Mouse (Mus musculus) heart, adult 9 months (tissue): ENCODE results near the gene Meox2.
"Not testable (repeated sequence)": the region's sequence is repeated elsewhere in the genome, so short reads cannot be mapped to it uniquely, and the experiment has no call there.

Source experiments
- DNase-seq, 2 experiments: peaks; one replicate each; pipeline ENCODE4 v3.0.0; 2022; ENCODE audit warnings: low spot score in 2 of 2

Gene Meox2

DNA sequence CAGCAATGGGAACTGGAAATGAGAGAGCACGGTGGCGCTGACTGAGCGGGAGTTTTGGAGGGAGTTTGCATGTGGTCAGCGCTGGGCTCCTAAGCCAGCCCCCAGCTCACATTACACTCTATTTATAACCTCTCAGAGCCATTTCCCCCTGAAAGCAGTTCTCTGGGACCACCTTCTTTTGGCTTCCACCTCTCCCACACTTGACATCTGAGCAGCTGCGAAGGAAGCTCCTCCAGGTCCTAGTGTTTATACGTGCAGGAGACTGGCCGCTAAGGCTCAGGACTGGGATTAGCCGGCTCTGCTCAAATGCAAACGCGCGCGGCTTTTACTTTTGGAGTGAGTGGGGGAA lies at the start of gene Meox2:
Meox2 (plus strand) TSS at position 151 of the 349 bp plus-strand sequence.
- DNase-seq: peak; percentile 76 to 88

DNA sequence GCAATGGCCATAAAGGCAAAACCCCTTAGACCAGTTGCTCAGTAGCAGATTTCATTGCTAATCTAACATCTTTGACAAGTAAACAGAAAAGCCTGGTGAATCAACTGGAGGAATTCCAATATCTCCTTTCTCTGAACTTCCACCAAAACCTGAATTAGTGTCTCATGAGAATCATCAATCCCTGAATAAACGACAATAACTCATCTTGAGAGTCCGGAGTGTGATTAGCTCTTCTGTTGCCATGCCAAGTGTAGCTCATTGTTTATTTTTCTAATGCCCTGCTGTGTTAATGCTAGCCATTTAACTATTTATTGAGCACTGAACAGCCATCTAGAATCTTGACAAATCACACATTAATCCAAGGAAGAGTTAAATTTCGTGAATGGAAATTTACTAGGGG lies 35.7 kb upstream of the Meox2 start:
- DNase-seq: no peak

DNA sequence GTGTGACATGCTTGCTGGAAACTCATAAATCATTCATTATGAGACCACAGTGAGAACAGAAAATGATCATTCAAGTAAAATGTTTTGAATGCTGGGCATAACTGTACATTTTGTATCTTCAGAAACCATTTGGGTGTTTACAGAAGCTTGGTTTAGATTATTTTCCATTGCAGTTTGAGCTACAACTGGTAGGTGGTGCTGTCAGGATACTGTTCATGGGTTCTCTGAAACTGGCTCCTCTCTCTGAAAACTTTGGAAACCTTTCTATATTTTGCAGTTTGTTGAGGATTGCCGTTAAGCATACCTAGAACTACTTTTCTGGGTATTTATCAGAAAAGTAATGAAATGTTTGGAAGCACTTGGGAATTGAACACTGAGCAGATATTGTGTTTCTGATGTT lies 31.0 kb upstream of the Meox2 start:
- peak in 1 of 2 experiments; percentile 11 for DNase-seq

DNA sequence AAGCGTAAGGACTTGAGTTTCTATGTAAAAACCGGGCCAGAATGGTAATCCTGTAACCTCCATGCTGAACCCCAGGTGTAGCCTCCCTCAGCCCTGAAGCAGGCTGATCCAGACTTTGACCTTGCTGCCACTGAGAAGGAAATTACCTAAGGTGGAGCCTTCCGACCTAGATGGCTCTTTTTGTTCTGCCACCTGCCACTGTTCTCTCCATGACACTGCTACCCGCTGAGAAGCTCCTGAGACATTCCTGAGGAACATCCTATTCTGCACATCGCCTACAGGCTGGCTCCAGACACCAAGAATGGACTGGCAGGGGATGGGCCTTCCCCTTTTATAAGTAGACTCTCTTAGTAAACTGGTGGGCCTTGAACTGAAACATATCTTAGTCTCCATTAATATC lies 28.3 kb upstream of the Meox2 start:
- not testable (repeated sequence) for DNase-seq

DNA sequence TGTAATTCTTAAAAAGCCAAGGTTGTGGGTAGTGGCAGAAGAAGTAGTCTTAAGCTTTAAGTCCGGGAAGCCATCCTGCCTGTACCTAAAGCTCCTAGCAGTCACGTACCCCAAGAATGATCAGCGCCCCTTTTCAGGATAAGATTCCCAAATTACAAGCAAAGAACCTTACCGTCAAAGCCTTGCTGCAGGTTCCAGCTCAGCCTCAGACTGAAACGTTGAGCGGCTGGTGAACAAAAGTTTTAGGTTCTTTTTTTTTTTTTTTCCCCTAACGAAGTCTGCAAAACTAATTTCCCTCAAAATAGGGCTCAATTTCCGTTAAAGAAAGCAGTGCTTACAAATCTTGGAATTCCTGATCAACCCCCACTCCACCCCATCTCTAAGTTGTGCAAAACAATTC lies 1.8 kb upstream of the Meox2 start:
- peak; percentile 23 to 51 for DNase-seq

DNA sequence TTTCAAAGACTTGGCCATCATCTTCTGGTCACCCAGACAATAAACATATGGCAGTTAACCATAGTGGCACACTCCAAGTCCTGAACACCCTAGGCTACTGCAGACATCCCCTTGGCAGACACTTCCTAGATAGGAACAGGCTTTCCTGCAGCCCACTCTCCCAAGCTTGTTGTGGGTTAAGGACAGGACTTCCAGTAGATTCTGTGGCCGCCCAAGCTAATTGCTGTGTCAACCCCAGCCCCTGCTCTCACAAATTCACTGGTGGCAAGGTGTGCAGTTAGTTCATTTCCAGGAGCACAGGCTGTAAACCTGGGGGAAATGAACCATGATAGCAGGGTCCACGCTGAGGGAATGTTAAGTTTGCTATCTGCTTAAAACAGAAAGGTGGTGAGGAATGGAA lies 1.2 kb upstream of the Meox2 start:
- DNase-seq: peak in 1 of 2 experiments; percentile 7

DNA sequence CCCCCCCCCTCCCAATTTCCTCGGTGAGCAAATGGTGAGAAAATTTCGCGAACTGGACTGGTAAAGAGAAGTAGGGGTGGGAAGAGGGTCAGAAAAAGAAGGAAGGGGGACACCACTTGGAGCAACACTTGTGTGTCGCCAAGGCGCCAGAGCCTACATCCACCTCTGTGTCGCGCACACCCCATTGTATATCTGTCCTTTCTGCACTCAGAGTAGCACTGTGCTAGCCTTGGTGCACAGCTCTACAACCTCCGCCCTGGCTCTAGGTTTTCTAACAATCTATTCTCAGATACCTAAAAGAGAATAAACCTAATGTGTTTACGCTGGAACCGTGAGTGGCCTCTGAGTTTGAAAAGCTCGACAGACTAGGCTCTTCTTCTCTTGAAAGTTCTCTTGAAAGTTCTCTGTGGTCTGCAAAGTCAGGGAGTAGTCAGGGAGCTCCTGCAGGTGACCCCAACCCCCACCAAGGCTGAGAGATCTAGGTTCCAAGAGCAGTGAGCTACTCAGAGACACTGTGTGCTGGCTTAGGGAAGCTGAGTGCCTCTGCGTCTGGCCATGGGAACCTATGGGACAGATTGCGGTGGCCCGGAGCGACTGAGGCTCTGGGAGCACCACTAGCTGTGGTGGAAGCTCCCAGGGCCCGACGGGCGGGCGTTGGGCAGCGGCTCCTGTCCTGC lies 489 bp upstream of the Meox2 start:
- peak; percentile 8 to 13 for DNase-seq

DNA sequence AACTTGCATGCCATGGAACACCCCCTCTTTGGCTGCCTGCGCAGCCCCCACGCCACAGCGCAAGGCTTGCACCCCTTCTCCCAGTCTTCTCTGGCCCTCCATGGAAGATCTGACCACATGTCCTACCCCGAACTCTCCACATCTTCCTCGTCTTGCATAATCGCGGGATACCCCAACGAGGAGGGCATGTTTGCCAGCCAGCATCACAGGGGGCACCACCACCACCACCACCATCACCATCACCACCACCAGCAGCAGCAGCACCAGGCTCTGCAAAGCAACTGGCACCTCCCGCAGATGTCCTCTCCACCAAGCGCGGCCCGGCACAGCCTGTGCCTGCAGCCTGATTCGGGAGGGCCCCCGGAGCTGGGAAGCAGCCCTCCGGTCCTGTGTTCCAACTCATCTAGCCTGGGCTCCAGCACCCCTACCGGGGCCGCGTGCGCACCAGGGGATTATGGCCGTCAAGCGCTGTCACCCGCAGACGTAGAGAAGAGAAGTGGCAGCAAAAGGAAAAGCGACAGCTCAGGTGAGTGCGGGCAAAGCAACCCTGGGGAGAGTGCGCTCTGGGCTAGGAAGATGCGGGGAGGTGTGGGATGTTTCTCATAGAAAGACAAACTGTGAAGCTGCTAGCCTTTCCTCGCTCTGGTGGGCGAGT lies 606 bp downstream of the Meox2 start:
- peak; percentile 22 to 46 for DNase-seq

DNA sequence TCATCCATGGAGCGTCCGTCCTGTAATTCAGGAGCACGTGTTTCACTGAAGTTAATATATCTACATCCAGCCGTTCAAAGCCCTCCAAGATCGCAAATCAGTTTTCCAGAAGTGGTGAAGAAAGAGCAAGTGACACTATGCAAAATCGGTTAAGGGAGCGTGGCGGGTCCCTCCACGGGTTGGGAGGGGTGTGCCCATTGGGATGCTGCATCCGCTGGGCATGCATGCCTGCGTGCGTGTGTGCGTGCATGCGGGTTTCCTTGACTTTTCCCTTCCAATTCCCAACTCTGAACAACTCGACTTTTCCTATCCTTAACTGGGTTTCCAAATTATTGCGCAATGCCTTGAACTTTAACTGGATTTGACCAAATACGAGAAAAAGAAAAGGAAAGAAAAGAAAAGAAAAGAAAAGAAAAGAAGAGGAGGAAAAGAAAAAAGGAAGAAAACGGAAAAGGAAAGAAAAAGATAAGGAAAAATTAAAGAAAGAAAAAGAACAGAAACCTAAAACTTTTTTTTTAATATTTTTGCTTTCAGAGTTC lies 1.2 kb downstream of the Meox2 start:
- peak in 1 of 2 experiments; percentile 7 for DNase-seq

DNA sequence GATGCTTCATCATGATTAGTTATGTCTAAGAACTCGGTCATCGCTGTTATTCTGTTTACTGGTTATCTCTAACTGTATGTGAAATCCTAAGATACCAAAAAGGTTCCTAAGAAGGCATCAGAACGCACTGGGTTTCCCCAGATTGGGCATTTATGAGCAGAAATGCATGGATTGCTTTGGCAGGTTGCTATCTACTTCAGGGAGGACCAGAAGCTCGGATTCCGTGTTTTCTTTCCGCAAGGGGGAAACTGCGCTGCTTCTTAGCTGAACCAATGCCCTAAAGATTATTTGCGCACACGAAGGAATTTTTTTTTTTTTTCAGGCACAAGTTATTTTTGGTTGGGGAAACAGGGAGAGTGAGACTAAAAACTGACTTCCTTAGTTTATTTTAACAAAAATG lies 2.6 kb downstream of the Meox2 start:
- no peak for DNase-seq

DNA sequence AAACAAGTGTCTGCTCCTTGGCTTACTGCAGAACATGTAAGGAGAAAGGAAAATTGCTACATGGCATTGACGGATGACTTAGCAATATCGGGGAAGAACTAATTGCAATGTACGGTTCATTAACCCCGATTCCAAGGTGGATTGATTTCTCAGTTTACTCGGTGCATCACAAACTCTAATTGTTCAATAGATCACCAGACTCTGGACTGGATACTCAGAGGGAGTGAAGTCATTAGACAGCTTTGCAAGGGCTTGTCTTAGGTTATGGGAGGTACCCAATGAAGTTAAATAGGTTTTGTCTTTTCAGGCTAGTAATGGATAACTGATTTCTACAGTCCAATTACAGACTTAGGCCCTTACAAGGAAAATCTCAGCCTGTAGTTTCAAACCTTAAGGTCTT lies 10.9 kb downstream of the Meox2 start:
- no peak for DNase-seq

DNA sequence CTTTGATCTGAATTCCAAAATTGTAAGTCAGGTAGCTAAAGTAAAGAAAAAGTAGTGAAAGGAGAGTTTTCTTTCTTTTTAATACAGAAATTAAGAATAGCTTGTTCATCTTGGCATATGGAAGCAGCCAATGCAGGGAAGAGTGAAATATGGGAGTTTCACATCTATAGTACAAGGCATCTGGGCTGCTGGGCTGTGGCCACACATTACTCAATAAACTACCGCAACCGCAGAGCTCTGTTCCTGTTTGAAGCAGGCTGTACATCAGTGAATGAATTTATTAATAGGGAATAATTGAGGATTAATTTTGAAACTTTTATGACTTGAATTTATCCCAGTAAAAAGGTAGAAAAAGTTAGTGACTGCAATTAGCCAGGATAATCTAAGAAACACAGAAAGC lies 15.4 kb downstream of the Meox2 start:
- no peak for DNase-seq

DNA sequence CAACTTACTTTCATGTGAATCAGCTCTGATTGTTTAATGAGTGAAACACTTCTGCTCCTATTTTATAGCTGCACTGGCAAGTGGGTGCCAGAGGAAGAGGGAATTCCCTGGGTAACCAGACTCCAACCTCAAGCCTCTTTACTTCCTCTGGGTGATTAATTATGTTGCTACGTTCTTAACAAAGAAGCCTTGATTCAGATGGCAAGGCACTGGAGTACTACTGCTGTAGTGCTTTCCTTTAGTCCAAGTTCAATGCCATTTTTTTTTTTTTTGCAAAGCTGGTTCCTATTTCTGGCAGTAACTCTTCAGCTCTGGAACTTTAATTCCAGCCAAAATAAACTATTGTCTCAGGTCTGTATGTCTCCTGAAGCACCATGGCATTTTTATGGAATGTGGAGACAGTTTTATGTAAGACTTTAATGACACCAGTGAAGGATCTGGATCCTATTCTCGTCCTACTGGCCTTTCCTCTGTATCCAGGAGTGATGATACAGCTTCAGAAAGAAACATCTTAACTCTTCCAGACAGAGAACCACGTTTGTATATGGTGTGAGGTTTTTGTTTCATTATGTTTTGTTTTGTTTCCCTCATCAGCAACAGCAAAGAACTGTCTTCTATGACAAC lies 33.9 kb downstream of the Meox2 start:
- DNase-seq: no peak

DNA sequence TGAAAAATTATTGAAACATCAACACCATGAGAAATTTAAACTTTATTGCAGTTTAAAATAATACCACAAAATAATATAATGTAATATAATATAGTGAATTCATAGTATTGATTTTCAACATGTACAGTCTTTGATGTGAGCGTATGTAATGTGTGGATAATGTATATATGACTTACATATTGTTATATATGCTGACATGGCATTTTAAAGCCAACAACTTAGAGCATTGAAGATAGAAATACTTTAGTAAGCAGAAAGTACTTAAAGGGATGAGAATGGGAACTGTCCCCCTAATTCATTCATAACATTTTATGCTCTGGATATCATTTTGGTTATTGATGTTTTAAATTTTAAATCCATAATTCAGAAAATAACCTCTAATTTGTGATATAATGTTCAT lies 35.5 kb downstream of the Meox2 start:
- DNase-seq: no peak

DNA sequence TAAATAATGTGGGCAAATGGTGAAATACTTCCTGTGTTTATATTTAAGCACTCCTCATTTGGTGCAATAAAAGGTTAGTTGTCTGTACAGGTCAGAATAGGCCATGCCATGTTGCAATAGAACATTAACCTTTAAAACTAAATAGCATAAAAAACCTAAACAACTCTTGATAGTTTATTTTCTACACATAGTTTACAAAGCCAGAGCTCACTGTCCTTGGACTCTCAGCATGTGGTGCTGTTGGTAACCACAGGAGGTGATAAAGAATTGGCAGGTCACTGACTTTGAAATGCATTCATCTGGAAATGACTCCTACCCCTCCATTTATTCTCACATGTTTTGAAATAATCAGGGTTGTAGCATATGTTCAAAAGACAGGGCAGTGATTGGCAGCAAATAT lies 59.4 kb downstream of the Meox2 start:
- no peak for DNase-seq

DNA sequence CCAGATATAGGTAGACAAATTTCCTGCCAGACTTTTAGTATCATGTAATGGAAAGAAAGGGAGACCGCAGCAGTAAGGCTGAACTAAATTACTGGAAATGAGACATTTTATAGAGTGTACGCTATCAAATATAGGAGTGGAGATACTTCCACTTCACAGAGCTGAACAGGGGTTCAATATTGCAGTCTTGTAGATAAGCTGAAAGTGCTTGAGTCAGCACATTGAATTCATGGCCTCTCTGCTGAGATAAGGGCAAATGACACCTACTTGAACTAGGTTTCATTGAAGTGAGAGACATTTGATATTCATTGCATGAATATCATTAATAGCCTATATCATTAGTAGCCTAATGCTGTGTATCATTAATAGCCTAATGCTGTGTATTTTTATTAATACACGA lies 65.0 kb downstream of the Meox2 start:
- DNase-seq: no peak

DNA sequence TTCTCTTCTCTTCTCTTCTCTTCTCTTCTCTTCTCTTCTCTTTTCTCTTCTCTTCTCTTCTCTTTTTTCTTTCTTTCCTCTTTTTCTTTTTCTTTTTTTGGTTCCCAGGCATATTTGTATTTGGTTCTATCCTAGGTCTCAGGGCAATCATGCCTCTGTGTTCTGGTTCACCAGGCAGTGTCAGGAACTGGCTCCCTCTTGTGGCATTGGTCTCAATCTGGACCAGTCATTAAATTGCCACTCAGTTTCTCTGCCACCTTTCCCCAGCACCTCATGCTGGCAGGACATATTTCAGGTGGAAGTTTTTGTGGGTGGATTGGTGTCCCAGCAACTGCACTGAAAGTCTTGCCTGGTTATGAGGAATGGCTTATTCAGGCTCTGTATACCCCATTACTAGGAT lies 75.3 kb downstream of the Meox2 start:
- no peak for DNase-seq

DNA sequence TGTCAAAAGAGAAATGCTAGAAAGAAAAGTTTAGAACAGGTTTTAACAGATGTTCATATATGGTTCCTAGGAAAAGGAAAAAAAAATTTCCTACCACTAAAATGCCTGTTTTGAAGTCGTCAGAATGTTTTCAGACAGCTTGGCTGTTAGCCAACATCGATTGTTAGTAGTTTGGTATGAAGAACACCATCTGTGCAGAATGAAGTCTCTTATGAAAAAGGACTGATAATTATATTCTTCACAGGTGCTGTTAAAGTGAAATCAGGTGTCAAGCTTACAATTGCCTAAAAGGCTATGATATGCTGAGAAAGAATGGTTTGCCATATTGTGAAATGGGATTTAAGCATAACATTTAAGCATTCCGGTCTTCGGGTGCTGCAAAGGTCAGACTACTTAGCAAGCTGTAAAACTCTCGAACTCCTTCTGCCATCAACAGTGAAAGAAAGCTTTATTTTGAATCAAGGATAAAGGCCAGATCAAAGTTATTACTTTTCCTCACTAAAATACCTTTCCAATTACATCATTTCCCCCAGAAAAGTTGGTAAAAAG lies 80.7 kb downstream of the Meox2 start:
- DNase-seq: no peak
